ENCODE assay signal across 8 mouse cellular contexts in the genomic region with DNA sequence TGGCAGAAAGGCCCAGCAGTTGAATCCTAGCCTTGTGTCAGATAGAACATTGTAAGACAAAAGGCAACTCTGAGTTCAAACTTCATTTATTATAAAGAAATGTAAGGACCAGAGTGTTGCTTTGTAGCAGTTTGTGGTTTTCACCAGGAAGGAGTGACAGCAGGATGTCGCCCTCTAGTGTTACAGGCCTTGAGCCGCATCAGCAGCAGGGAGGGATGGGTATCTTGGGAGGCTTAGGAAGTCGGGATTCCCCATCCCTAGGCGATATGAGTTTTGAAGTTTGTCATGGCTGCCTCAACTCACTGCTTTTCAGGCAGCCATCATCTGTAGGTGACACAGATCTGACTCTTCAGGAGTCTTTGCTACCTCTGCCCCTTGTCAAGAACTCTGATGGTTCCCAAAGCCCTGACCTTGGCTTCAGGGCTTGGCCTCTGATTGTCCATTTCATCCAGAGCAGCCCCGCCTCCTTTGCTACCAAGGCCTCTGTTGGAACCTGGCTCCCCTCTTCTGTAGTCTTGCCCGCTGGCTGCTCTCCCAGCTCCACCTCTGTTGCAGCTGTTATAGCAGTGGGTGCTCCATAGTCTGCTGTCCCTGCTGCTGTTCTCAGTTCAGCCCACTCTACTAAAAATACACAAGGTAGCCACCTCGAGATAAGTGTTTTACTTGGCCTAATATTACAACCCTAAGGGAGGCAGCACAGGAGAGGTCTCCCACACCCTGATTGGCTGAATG. TPM values are rescaled to one million over a fixed set of nuclear protein-coding genes. Genes with fewer than 3 reads are reported as not detected.
DNase-seq lines count a peak whose midpoint lies in the region; ATAC-seq lines count a peak whose summit lies in the region.

No protein-coding gene starts in this region.

- H3K27ac ChIP-seq in forebrain, embryonic 12.5 days, result no peak overlapping the region
- H3K27ac ChIP-seq in forebrain, embryonic 13.5 days, result no peak overlapping the region
- H3K27ac ChIP-seq in neural tube, embryonic 11.5 days (ENCODE audit: low read depth, low read length), result no peak overlapping the region
- no peak overlapping the region for H3K27ac ChIP-seq in embryonic facial prominence, embryonic 14.5 days (replicated peaks; ENCODE audit: low read depth, low read length)

- no peak overlapping the region for H3K4me3 ChIP-seq in forebrain, embryonic 12.5 days (replicated peaks)
- no peak overlapping the region for H3K4me3 ChIP-seq in forebrain, embryonic 13.5 days
- H3K4me3 ChIP-seq in neural tube, embryonic 11.5 days (ENCODE audit: low read depth, low read length), result no peak overlapping the region
- H3K4me3 ChIP-seq in embryonic facial prominence, embryonic 14.5 days (ENCODE audit: low read depth, low read length), result no peak overlapping the region

- no peaks in the 10 kb centered on the region for H3K27me3 ChIP-seq in forebrain, embryonic 12.5 days
- no peaks in the 10 kb centered on the region for H3K27me3 ChIP-seq in forebrain, embryonic 13.5 days
- H3K27me3 ChIP-seq in neural tube, embryonic 11.5 days (ENCODE audit: control insufficient read depth, insufficient read depth, low read length), result no peaks in the 10 kb centered on the region
- no peaks in the 10 kb centered on the region for H3K27me3 ChIP-seq in embryonic facial prominence, embryonic 14.5 days (replicated peaks; ENCODE audit: control insufficient read depth, insufficient read depth, low read length)

- no peak overlapping the region for H3K9ac ChIP-seq in forebrain, embryonic 12.5 days
- no peak overlapping the region for H3K9ac ChIP-seq in forebrain, embryonic 13.5 days
- no peak overlapping the region for H3K9ac ChIP-seq in neural tube, embryonic 11.5 days (ENCODE audit: low read length)
- H3K9ac ChIP-seq in embryonic facial prominence, embryonic 14.5 days (ENCODE audit: low read depth, low read length), result no peak overlapping the region

- H3K9me3 ChIP-seq in forebrain, embryonic 12.5 days, result no peaks in the 10 kb centered on the region
- no peaks in the 10 kb centered on the region for H3K9me3 ChIP-seq in forebrain, embryonic 13.5 days (replicated peaks)
- H3K9me3 ChIP-seq in neural tube, embryonic 11.5 days (ENCODE audit: control insufficient read depth, low read length), result no peaks in the 10 kb centered on the region
- H3K9me3 ChIP-seq in embryonic facial prominence, embryonic 14.5 days (ENCODE audit: control insufficient read depth, low read length), result no peaks in the 10 kb centered on the region

- 0 out of 2 replicates have a peak, but pooled peaks have one; percentile 41 for ATAC-seq in forebrain, embryonic 12.5 days (ENCODE audit: low FRiP score)
- no peak for ATAC-seq in forebrain, embryonic 13.5 days
- no peak for ATAC-seq in neural tube, embryonic 11.5 days (ENCODE audit: insufficient read depth, low FRiP score, low TSS enrichment)
- ATAC-seq in embryonic facial prominence, embryonic 14.5 days (ENCODE audit: low read depth), result no peak

- no peak overlapping the region for H3K4me2 ChIP-seq in forebrain, embryonic 12.5 days
- H3K4me2 ChIP-seq in forebrain, embryonic 13.5 days, result no peak overlapping the region
- H3K4me2 ChIP-seq in neural tube, embryonic 11.5 days (ENCODE audit: low read depth), result no peak overlapping the region
- no peak overlapping the region for H3K4me2 ChIP-seq in embryonic facial prominence, embryonic 14.5 days (ENCODE audit: low read depth, low read length)

- H3K4me1 ChIP-seq in forebrain, embryonic 12.5 days, result no peaks in the 10 kb centered on the region
- no peaks in the 10 kb centered on the region for H3K4me1 ChIP-seq in forebrain, embryonic 13.5 days
- no peaks in the 10 kb centered on the region for H3K4me1 ChIP-seq in neural tube, embryonic 11.5 days (ENCODE audit: control insufficient read depth, insufficient read depth, low read length)
- no peaks in the 10 kb centered on the region for H3K4me1 ChIP-seq in embryonic facial prominence, embryonic 14.5 days (ENCODE audit: control insufficient read depth, insufficient read depth, low read length)

- peak; percentile 34 for DNase-seq in neural tube, embryonic 11.5 days (ENCODE audit: low spot score)
- no peak for DNase-seq in neural tube, embryonic 10.5 days (ENCODE audit: extremely low spot score, low spot score)
- DNase-seq in embryonic facial prominence, embryonic 14.5 days (ENCODE audit: low spot score), result peak; percentile 30
- peak; percentile 52 to 62 for DNase-seq in kidney, postnatal 4 days
- peak; percentile 30 for DNase-seq in naive thymus-derived CD4-positive, alpha-beta T cell, adult 2 months (ENCODE audit: low read depth)
- DNase-seq in urinary bladder, postnatal 10 days (ENCODE audit: low spot score), result no peak

- 42% methylated on average over 7 of the region's 7 CpGs for WGBS in forebrain, embryonic 12.5 days
- 35% methylated on average over 7 of the region's 7 CpGs for WGBS in forebrain, embryonic 13.5 days
- WGBS in neural tube, embryonic 11.5 days, result 43% methylated on average over 7 of the region's 7 CpGs
- WGBS in embryonic facial prominence, embryonic 14.5 days, result 29% methylated on average over 7 of the region's 7 CpGs

- H3K36me3 ChIP-seq in forebrain, embryonic 12.5 days (replicated peaks), result no peaks in the 10 kb centered on the region; the same call in 1 of the 2 replicates
- H3K36me3 ChIP-seq in forebrain, embryonic 13.5 days (ENCODE audit: poor library complexity, severe bottlenecking), result peaks cover 11% of the 10 kb centered on the region; the same call in 1 of the 2 replicates
- H3K36me3 ChIP-seq in neural tube, embryonic 11.5 days (ENCODE audit: control insufficient read depth, insufficient read depth, low read length), result no peaks in the 10 kb centered on the region
- peaks cover 6% of the 10 kb centered on the region for H3K36me3 ChIP-seq in embryonic facial prominence, embryonic 14.5 days (ENCODE audit: control insufficient read depth, insufficient read depth, low read length)

RNA-seq across cellular contexts. Expression of a gene that starts 16.1 kb away (rescaled TPM):
- polyA plus RNA-seq in forebrain, embryonic 12.5 days (2016; fragmentation: Nextera tagmentation; extraction: Ambion mirVana), result 9.1 and 10.2 TPM in 2 replicates
- 7.6 and 9.1 TPM in 2 replicates for polyA plus RNA-seq in forebrain, embryonic 13.5 days (2015; fragmentation: Nextera tagmentation; extraction: Ambion mirVana)
- polyA plus RNA-seq in neural tube, embryonic 11.5 days (2014; fragmentation: Nextera tagmentation; extraction: Ambion mirVana), result 11.2 and 13.2 TPM in 2 replicates
- polyA plus RNA-seq in embryonic facial prominence, embryonic 14.5 days (2014; fragmentation: Nextera tagmentation; extraction: Ambion mirVana), result 10.2 and 12.0 TPM in 2 replicates

RNA-seq across cellular contexts. Expression of a gene that starts 47.5 kb away (rescaled TPM):
- polyA plus RNA-seq in forebrain, embryonic 12.5 days (2016; fragmentation: Nextera tagmentation; extraction: Ambion mirVana), result not detected in 2 replicates
- not detected in 2 replicates for polyA plus RNA-seq in forebrain, embryonic 13.5 days (2015; fragmentation: Nextera tagmentation; extraction: Ambion mirVana)
- polyA plus RNA-seq in neural tube, embryonic 11.5 days (2014; fragmentation: Nextera tagmentation; extraction: Ambion mirVana), result not detected in 2 replicates
- not detected in 2 replicates for polyA plus RNA-seq in embryonic facial prominence, embryonic 14.5 days (2014; fragmentation: Nextera tagmentation; extraction: Ambion mirVana)

Comparison
In these comparisons a context has a peak if more than half of its experiments do, and no peak if none do; other contexts are left out.
1. DNase-seq: peak in neural tube, embryonic 11.5 days (single experiment), embryonic facial prominence, embryonic 14.5 days (single experiment), kidney, postnatal 4 days (2 of 2) and naive thymus-derived CD4-positive, alpha-beta T cell, adult 2 months (single experiment); none in neural tube, embryonic 10.5 days (single experiment) and urinary bladder, postnatal 10 days (single experiment).